Mouse (Mus musculus) liver, postnatal 0 days (tissue): ENCODE results near the gene Gnptab. TPM values are rescaled to one million over a fixed set of nuclear protein-coding genes. Genes with fewer than 3 reads are reported as not detected.

Source experiments
- ATAC-seq: fragments of 200-750 bp; cut with Nextera tagmentation; 2 replicates; pipeline ENCODE4 v1.8.0; 2017; ENCODE audit warnings: mild to moderate bottlenecking, moderate library complexity
- DNase-seq: peaks from one replicate; pipeline ENCODE4 v3.0.0-alpha.2; 2016
- H3K27ac ChIP-seq: fragments of 300-500 bp; sonication (generic); 2 replicates; pipeline ENCODE4 v1.5.1; 2014; ENCODE audit warnings: antibody characterized with exemption, moderate library complexity, mild to moderate bottlenecking, low read depth
- H3K27me3 ChIP-seq: fragments of 300-500 bp; sonication (generic); 2 replicates; pipeline ENCODE4 v1.6.1; 2014; ENCODE audit warnings: low read length, control low read depth, mixed read lengths; ENCODE audit not compliant: insufficient read depth
- H3K36me3 ChIP-seq: fragments of 300-500 bp; sonication (generic); replicated peaks from 2 replicates; pipeline ENCODE4 v1.6.1; 2014; ENCODE audit warnings: mild to moderate bottlenecking, control low read depth, low read length, moderate library complexity, mixed read lengths; ENCODE audit not compliant: insufficient read depth
- H3K4me1 ChIP-seq: fragments of 300-500 bp; sonication (generic); 2 replicates; pipeline ENCODE4 v1.6.1; 2014; ENCODE audit warnings: antibody characterized with exemption, mild to moderate bottlenecking, control low read depth; ENCODE audit not compliant: insufficient read depth
- H3K4me2 ChIP-seq: fragments of 300-500 bp; sonication (generic); 2 replicates; pipeline ENCODE4 v1.6.1; 2014; ENCODE audit warnings: low read depth, mild to moderate bottlenecking, low read length, moderate library complexity, mixed read lengths
- H3K4me3 ChIP-seq: fragments of 300-500 bp; sonication (generic); 2 replicates; pipeline ENCODE4 v1.5.1; 2014; ENCODE audit warnings: low read depth, low read length
- H3K9ac ChIP-seq: fragments of 300-500 bp; sonication (generic); replicated peaks from 2 replicates; pipeline ENCODE4 v1.6.1; 2014; ENCODE audit warnings: mild to moderate bottlenecking, moderate library complexity
- H3K9me3 ChIP-seq: fragments of 300-500 bp; sonication (generic); 2 replicates; pipeline ENCODE4 v1.6.1; 2016; ENCODE audit warnings: mild to moderate bottlenecking, control low read depth, low read length, mixed read lengths
- CTCF ChIP-seq: sonication (generic); IDR thresholded peaks from 2 replicates; pipeline ENCODE4 v1.5.1; 2016; ENCODE audit warnings: antibody characterized with exemption, low read depth
- EP300 ChIP-seq: IDR thresholded peaks from 2 replicates; pipeline ENCODE4 v1.6.1; 2016; ENCODE audit warnings: antibody characterized with exemption, low read depth, mild to moderate bottlenecking
- WGBS: fragments of 180-500 bp; shearing (Covaris S2); extraction: QIAGEN DNeasy Blood & Tissue Kit; methylation state at CpG from one replicate; pipeline ENCODE4 v1.1.7; 2014; ENCODE audit not compliant: insufficient replicate concordance; 5-methylcytosine and 5-hydroxymethylcytosine counted together
- polyA plus RNA-seq: library from polyadenylated mRNA; unstranded; fragments of >200 nt; fragmentation: Nextera tagmentation; extraction: Ambion mirVana; gene quantifications from 2 replicates; pipeline ENCODE4 v1.2.1, GENCODE M21; 2015

Gene Gnptab
- polyA plus RNA-seq, 1 experiment from 2014 or later, result 1.8 TPM

DNA sequence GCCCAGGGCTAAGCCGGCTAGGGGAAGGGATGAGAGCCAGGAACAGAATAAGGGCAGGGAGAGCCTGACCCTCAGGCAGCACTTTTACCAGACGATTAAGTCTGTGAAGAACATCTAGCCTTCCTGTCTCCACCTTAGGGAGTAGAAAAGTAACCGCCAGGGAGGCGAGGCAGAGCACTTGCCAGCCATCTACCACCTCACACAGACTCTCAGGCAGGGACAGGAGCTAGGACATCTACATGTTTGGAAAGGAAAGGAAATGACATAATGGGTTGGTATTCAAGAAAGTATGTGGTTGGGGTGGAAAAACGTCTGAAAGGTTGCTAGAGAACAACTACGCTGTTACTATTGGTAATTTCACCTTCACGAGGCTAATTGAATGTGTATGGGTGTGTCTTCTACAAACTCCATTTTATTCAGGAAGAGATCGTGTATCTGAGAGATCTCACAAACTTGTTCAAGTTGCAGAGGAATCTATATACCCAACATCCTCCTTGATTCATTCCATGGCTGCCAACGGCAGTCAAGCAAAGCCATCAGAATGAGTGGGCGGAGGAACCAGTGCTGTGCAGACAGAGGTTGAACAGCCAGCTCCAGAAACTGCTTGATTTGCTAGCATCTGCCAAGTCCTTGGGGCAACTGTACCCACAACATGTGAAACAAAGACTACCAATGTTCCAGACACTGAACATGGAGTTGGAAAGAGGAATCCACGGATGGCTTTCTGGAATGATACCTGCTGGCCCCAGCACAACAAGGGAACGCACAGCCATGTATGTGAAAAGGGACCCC, 32.3 kb upstream of the Gnptab start:
- ATAC-seq (no peak), DNase-seq (no peak)
- H3K27me3 ChIP-seq, result no peaks in the 10 kb centered on the region
- 53% methylated on average over 12 of the region's 12 CpGs for WGBS
- H3K4me3 ChIP-seq, result no peak overlapping the region
- no peaks in the 10 kb centered on the region for H3K9me3 ChIP-seq
- peaks cover 5% of the 10 kb centered on the region; the same call in 1 of the 2 replicates for H3K4me1 ChIP-seq
- H3K27ac ChIP-seq, result peak overlapping the region; percentile 23
- TF ChIP-seq CTCF (no peak), EP300 (no peak)
- no peaks in the 10 kb centered on the region for H3K36me3 ChIP-seq
- H3K9ac ChIP-seq, result no peak overlapping the region
- no peak overlapping the region for H3K4me2 ChIP-seq

DNA sequence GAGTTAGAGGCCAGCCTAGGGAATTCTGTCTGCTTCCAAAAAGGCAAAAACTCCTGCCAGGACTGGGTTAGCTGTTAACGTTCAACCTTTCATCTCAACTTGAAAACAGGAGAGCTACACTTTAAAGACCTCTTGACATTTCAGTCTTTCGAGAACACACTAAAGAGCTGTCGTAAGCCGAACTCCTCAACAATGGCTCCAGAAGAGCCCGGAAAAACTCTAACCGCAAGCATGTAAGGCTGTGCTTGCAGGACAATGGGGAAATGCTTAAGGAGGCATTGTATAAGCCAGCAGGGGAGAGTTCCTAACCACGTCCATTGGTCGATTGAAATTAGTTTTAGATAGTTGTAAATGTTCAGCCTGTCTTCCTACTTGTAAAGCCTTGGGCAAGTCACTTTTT, 29.1 kb upstream of the Gnptab start:
- Histone ChIP-seq H3K27ac (peak overlapping the region; percentile 39; the same call in 1 of the 2 replicates), H3K4me3 (no peak overlapping the region), H3K4me1 (peaks cover 8% of the 10 kb centered on the region), H3K36me3 (no peaks in the 10 kb centered on the region), H3K9me3 (no peaks in the 10 kb centered on the region), H3K27me3 (no peaks in the 10 kb centered on the region), H3K4me2 (peak overlapping the region; percentile 29; the same call in 1 of the 2 replicates), H3K9ac (no peak overlapping the region)
- ATAC-seq, result no peak
- no peak for TF ChIP-seq CTCF
- TF ChIP-seq EP300, result no peak
- WGBS, result 25% methylated on average over 8 of the region's 8 CpGs
- no peak for DNase-seq

DNA sequence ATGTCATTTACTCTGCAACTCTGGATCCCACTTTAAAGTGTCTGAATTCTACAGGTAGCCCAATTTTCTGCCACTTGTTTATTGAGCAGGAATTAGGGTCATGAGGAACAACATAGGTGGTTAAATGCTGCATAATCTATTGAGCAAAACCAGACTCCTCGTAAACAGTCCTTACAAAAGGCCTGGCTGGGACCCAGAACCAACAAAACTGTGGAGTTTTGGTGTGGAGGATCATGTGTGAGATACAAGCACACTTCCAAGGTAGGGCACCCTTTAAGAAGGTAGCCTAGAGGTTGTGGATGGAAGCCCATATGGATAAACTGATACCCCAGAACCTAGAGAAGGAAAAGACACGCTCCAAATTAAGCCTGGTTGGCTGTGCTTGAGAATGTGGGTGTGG, 28.2 kb upstream of the Gnptab start:
- H3K9ac ChIP-seq, result no peak overlapping the region
- H3K27ac ChIP-seq, result 0 out of 2 replicates have a peak overlapping the region, but pooled peaks have one; percentile 39
- H3K9me3 ChIP-seq, result no peaks in the 10 kb centered on the region
- peak overlapping the region; percentile 29; the same call in 1 of the 2 replicates for H3K4me2 ChIP-seq
- 58% methylated on average over 2 of the region's 2 CpGs for WGBS
- no peaks in the 10 kb centered on the region for H3K36me3 ChIP-seq
- H3K27me3 ChIP-seq, result no peaks in the 10 kb centered on the region
- TF ChIP-seq CTCF (no peak), EP300 (no peak)
- ATAC-seq (0 out of 2 replicates have a peak, but pooled peaks have one; percentile 35), DNase-seq (no peak)
- H3K4me3 ChIP-seq, result no peak overlapping the region
- peaks cover 11% of the 10 kb centered on the region for H3K4me1 ChIP-seq

DNA sequence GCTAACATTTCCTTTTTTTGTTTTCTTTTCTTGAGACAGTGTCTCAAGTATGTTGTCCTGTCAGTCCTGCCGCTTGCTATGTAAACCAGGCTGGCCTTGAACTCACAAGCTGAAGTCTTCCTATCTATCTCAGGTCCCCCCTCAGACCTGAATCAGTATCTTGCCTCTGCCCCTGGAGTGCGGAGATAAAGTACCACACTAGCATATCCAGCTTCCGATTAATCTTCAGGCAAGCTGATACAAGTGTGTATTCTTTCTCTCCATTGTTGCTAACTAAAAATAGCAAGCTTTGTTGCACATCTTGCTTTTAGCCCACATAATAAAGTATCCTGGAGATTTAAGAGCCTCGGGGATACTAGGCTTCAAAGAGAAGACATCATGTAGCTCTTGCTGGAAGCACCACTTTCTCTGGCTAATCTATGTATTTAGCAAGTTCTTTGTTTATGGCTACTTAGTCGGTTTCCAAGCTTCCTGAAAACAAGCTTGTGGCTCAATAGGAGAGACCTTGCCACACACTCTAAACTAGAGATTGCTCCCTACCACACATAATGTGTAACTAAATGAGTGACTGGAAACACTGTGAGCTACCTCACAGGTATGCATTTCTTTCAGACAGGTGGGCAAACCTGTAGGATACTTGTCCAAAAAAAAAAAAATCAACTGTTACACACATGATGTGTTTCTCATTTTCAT, 27.4 kb upstream of the Gnptab start:
- Histone ChIP-seq H3K9me3 (no peaks in the 10 kb centered on the region), H3K27me3 (no peaks in the 10 kb centered on the region), H3K9ac (no peak overlapping the region), H3K36me3 (no peaks in the 10 kb centered on the region), H3K4me1 (peaks cover 14% of the 10 kb centered on the region), H3K27ac (0 out of 2 replicates have a peak overlapping the region, but pooled peaks have one; percentile 7), H3K4me2 (no peak overlapping the region), H3K4me3 (no peak overlapping the region)
- WGBS, result 43% methylated on average over 5 of the region's 5 CpGs
- no peak for DNase-seq
- ATAC-seq, result peak; percentile 42
- TF ChIP-seq EP300 (no peak), CTCF (no peak)

DNA sequence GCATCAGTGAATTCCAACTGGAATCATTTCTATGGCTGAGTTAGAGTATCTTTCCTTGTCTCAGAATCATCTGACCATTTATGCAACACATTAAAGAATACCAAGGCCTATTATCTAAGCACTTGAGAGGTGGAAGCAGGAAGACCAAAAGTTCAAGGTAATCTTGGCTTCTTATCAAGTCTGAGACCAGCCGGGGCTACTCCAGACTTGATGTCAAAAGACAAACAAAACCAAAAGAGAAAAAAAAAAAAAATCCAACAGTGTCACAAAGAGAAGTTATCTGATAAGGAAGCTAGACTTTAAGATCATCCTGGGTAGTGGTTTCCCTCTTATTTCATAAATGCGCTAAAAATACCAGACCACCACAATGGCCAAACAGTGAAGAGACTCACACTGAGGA, 26.4 kb upstream of the Gnptab start:
- no peak for TF ChIP-seq CTCF
- TF ChIP-seq EP300, result no peak
- Histone ChIP-seq H3K27ac (no peak overlapping the region), H3K27me3 (0 out of 2 replicates have a peak, but pooled peaks cover 3% of the 10 kb centered on the region), H3K4me2 (peak overlapping the region; percentile 11; the same call in 1 of the 2 replicates), H3K4me1 (peaks cover 21% of the 10 kb centered on the region), H3K9me3 (no peaks in the 10 kb centered on the region), H3K9ac (no peak overlapping the region), H3K36me3 (no peaks in the 10 kb centered on the region), H3K4me3 (no peak overlapping the region)
- no peak for ATAC-seq
- 38% methylated on average over 2 of the region's 2 CpGs for WGBS
- no peak for DNase-seq

DNA sequence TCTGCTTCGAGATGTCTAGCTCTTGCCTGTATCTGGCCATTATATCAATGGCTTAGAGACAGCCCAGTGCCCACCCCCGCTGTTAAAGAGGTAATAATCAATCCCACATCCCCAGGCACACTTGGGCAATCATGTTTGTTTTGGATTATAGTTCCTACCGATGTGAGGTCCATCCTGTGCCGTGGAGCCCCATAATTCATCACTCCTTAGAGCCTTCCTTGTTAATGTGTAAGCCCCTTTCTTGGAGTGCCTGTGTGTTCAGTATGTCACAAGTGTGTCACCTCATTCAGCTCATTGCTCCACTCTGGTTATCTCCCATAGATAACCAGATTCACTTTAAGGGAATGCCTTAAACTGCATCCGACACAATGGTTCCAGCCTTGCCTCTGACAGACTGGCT, 24.3 kb upstream of the Gnptab start:
- DNase-seq (no peak), ATAC-seq (no peak)
- no peaks in the 10 kb centered on the region for H3K9me3 ChIP-seq
- no peak overlapping the region for H3K27ac ChIP-seq
- H3K27me3 ChIP-seq, result 0 out of 2 replicates have a peak, but pooled peaks cover 3% of the 10 kb centered on the region
- no peak for TF ChIP-seq CTCF
- no peak for TF ChIP-seq EP300
- no peak overlapping the region for H3K9ac ChIP-seq
- 0 out of 2 replicates have a peak overlapping the region, but pooled peaks have one; percentile 2 for H3K4me2 ChIP-seq
- no peak overlapping the region for H3K4me3 ChIP-seq
- H3K36me3 ChIP-seq, result no peaks in the 10 kb centered on the region
- WGBS, result 54% methylated on average over 5 of the region's 5 CpGs
- H3K4me1 ChIP-seq, result peaks cover 18% of the 10 kb centered on the region
